Mouse (Mus musculus): Measurements from ENCODE around the gene Tubb4b.

DNA sequence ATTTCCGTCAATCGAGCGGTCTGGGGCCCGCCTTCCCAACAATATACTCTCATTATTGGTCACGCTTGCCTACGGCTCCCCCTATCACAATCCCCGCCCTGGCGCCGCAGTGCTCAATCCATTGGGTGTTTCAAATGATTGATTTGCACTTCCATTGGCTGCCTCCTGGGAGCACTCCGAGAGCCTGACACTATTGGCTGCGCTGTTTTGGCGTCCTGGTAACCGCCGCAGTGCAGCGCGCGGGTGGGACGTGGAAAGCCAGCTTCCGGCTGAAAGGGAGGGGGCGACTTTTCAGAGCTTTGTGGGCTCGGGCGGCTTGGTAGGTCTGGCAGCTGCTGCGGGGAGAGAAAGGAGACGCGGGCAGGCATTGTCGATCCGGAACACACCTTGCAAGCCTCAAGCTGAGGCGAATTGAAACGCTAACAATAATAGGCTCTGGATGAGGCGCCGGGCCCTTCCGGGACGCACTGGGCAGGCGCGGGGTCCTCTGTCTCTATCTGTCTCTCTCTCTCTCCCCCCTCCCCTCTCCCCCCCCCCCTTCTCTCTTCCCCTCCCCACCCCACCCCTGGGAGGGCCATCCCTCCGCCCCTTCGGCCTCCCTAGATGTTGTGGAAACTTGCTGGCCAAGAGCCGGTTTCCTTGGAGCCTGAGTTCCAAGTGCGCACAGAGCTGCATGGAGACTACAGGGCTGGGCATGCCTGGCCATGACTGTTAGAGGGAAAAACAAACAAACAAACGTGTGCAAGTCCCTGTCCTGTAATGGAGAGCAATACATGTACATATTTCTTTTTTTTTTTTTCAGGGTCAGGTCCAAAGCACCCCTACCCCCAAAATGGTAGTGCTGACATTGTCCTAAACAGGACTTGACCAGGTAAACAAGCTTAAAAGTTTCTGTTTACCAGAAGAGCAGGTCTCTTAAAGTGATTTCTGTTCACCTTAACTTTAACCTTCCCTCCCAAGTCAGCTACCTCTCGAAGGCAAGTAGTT lies 557 bp upstream of the Tubb4b start:
- TF ChIP-seq ZC3H11A (IDR thresholded peaks at IDR 0.05; ENCODE audit: borderline replicate concordance, low read depth, low read length) (no peak), MAFK (IDR thresholded peaks at IDR 0.05; ENCODE audit: insufficient read depth, low read depth, low read length) (no peak)
